Mouse (Mus musculus): ENCODE results near the gene Lrrc3c. TPM values are rescaled to one million over a fixed set of nuclear protein-coding genes. Genes with fewer than 3 reads are reported as not detected.

Lrrc3c gene
- polyA plus RNA-seq, 2 experiments: not detected

- no peaks in the 10 kb centered on the region for H3K36me3 ChIP-seq (ENCODE audit: control insufficient read depth, insufficient read depth, low read length)
- WGBS: 74% methylated on average over 6 of the region's 6 CpGs
- H3K4me1 ChIP-seq (ENCODE audit: control insufficient read depth, insufficient read depth, low read length): no peaks in the 10 kb centered on the region
- no peaks in the 10 kb centered on the region for H3K27me3 ChIP-seq (ENCODE audit: control insufficient read depth, insufficient read depth, low read length)
- no peaks in the 10 kb centered on the region for H3K9me3 ChIP-seq (ENCODE audit: control insufficient read depth, low read length)
- TF ChIP-seq POLR2A (IDR thresholded peaks at IDR 0.05; ENCODE audit: borderline replicate concordance, extremely low read depth, insufficient read depth, insufficient read length): no peak
- H3K4me2 ChIP-seq (replicated peaks; ENCODE audit: low read depth, low read length, severe bottlenecking): no peak overlapping the region
- no peak for DNase-seq (ENCODE audit: low spot score)
- H3K9ac ChIP-seq (ENCODE audit: low read depth, low read length, severe bottlenecking): no peak overlapping the region
- H3K4me3 ChIP-seq (replicated peaks; ENCODE audit: low read length): no peak overlapping the region
- no peak for ATAC-seq (ENCODE audit: low FRiP score, low read depth)
- H3K27ac ChIP-seq (replicated peaks; ENCODE audit: low read depth, low read length): no peak overlapping the region
Measured at GRCm38 (mm10) chr11:98569461-98569860, 28.6 kb upstream of the Lrrc3c start.

- peaks cover 19% of the 10 kb centered on the region for H3K36me3 ChIP-seq (ENCODE audit: control insufficient read depth, insufficient read depth, low read length)
- no peaks in the 10 kb centered on the region for H3K4me1 ChIP-seq (ENCODE audit: control insufficient read depth, insufficient read depth, low read length)
- no peak overlapping the region for H3K9ac ChIP-seq (ENCODE audit: low read depth, low read length, severe bottlenecking)
- H3K9me3 ChIP-seq (ENCODE audit: control insufficient read depth, low read length): no peaks in the 10 kb centered on the region
- no peak overlapping the region for H3K4me2 ChIP-seq (replicated peaks; ENCODE audit: low read depth, low read length, severe bottlenecking)
- no peak for TF ChIP-seq POLR2A (IDR thresholded peaks at IDR 0.05; ENCODE audit: borderline replicate concordance, extremely low read depth, insufficient read depth, insufficient read length)
- no peak overlapping the region for H3K27ac ChIP-seq (replicated peaks; ENCODE audit: low read depth, low read length)
- ATAC-seq (ENCODE audit: low FRiP score, low read depth): no peak
- DNase-seq (ENCODE audit: low spot score): no peak
- no peaks in the 10 kb centered on the region for H3K27me3 ChIP-seq (ENCODE audit: control insufficient read depth, insufficient read depth, low read length)
- 86% methylated on average over 5 of the region's 5 CpGs for WGBS
- no peak overlapping the region for H3K4me3 ChIP-seq (replicated peaks; ENCODE audit: low read length)
Measured at GRCm38 (mm10) chr11:98577776-98578175, 20.3 kb upstream of the Lrrc3c start.

DNA sequence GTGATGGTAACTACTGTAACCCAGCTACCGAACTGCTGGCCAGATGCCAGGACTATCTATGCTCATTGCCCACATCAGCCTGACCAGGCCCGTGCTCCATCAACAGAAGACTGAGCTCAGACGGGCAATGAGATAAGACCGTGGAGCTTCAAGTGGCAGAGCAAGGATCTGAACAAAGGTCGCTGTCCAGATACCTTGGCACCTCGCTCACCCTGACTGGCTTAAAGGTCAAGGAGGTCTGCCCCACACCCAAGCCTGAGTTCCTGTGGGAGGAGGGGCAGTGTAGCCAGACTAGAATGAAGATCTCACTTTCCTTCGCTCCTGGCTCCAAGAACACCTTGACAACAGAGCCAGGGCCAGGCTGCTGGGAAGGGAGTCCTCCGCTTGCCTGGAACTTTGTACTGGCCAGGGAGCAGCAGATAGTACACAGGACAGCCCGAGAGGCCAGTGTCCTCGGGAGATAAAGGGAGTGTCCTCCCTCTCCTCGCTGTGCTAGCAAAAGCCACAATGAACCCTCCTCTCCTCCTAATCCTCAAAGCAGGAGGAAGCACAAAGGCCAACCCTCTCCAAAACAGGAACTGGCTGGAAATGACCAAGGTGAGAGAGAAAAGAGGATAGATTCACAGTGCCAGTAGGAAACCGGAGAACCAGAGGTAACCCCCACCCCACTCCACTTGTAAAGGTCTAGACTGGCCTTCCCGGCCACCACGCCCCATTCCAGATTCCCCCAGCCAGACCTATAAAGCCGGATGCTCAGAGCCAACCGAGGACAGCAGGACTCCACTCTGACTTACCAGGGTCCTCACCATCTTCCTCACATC is 17.6 kb upstream of the Lrrc3c start:
- ATAC-seq (ENCODE audit: low FRiP score, low read depth): no peak
- H3K9me3 ChIP-seq (ENCODE audit: control insufficient read depth, low read length): no peaks in the 10 kb centered on the region
- no peaks in the 10 kb centered on the region for H3K27me3 ChIP-seq (ENCODE audit: control insufficient read depth, insufficient read depth, low read length)
- no peak overlapping the region for H3K4me2 ChIP-seq (replicated peaks; ENCODE audit: low read depth, low read length, severe bottlenecking)
- DNase-seq (ENCODE audit: low spot score): no peak
- H3K27ac ChIP-seq (replicated peaks; ENCODE audit: low read depth, low read length): no peak overlapping the region
- H3K4me3 ChIP-seq (replicated peaks; ENCODE audit: low read length): no peak overlapping the region
- WGBS: 82% methylated on average over 16 of the region's 16 CpGs
- no peak overlapping the region for H3K9ac ChIP-seq (ENCODE audit: low read depth, low read length, severe bottlenecking)
- TF ChIP-seq POLR2A (IDR thresholded peaks at IDR 0.05; ENCODE audit: borderline replicate concordance, extremely low read depth, insufficient read depth, insufficient read length): no peak
- H3K4me1 ChIP-seq (ENCODE audit: control insufficient read depth, insufficient read depth, low read length): peaks cover 5% of the 10 kb centered on the region; the same call in 1 of the 2 replicates
- H3K36me3 ChIP-seq (ENCODE audit: control insufficient read depth, insufficient read depth, low read length): peaks cover 28% of the 10 kb centered on the region

DNA sequence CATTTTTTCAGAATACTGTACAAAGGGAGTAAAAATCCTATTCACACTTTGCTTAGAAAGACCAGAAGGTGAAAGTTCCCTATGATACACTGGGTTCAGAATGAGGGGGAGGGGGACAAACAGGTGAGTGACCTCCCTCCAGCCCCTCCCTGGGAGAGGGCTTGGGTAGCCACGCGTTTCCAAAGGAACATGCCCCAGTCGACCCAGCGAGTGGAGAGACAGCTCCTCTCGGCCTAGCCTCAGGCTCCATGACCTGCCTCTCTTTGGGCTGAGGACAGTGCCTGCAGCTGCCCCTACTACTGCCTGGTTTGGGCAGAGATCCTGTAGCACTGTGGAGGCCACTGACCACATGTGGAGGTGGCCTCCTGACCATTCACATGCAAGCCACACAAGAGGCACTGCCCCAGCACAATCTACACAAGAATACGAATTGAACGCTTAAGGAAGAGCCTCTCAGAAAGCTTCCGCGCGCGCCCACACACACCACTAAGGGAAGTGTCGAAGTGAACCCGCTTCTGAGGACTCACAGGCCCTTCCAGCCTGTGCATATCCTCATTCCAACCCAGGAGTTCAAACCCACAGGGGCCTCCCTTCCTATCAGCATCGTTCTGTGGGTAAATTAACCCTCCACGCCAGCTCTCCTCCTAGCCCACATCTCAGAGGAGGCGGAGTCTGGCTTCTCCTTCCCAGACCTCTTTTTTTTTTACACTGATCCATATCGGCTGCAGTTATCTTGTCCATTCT is 16.6 kb upstream of the Lrrc3c start:
- Histone ChIP-seq H3K9me3 (ENCODE audit: control insufficient read depth, low read length) (no peaks in the 10 kb centered on the region), H3K27me3 (ENCODE audit: control insufficient read depth, insufficient read depth, low read length) (no peaks in the 10 kb centered on the region), H3K27ac (replicated peaks; ENCODE audit: low read depth, low read length) (no peak overlapping the region), H3K36me3 (ENCODE audit: control insufficient read depth, insufficient read depth, low read length) (peaks cover 28% of the 10 kb centered on the region), H3K9ac (ENCODE audit: low read depth, low read length, severe bottlenecking) (no peak overlapping the region), H3K4me3 (replicated peaks; ENCODE audit: low read length) (no peak overlapping the region), H3K4me1 (ENCODE audit: control insufficient read depth, insufficient read depth, low read length) (peaks cover 12% of the 10 kb centered on the region; the same call in 1 of the 2 replicates), H3K4me2 (replicated peaks; ENCODE audit: low read depth, low read length, severe bottlenecking) (no peak overlapping the region)
- ATAC-seq (ENCODE audit: low FRiP score, low read depth) (no peak), DNase-seq (ENCODE audit: low spot score) (no peak)
- WGBS: 78% methylated on average over 17 of the region's 17 CpGs
- no peak for TF ChIP-seq POLR2A (IDR thresholded peaks at IDR 0.05; ENCODE audit: borderline replicate concordance, extremely low read depth, insufficient read depth, insufficient read length)

GRCm38 (mm10) chr11:98582030-98582388 is 16.1 kb upstream of the Lrrc3c start:
- Histone ChIP-seq H3K27ac (replicated peaks; ENCODE audit: low read depth, low read length) (no peak overlapping the region), H3K4me3 (replicated peaks; ENCODE audit: low read length) (no peak overlapping the region), H3K9ac (ENCODE audit: low read depth, low read length, severe bottlenecking) (no peak overlapping the region), H3K27me3 (ENCODE audit: control insufficient read depth, insufficient read depth, low read length) (no peaks in the 10 kb centered on the region), H3K9me3 (ENCODE audit: control insufficient read depth, low read length) (no peaks in the 10 kb centered on the region), H3K4me1 (ENCODE audit: control insufficient read depth, insufficient read depth, low read length) (peaks cover 12% of the 10 kb centered on the region; the same call in 1 of the 2 replicates), H3K36me3 (ENCODE audit: control insufficient read depth, insufficient read depth, low read length) (peaks cover 28% of the 10 kb centered on the region), H3K4me2 (replicated peaks; ENCODE audit: low read depth, low read length, severe bottlenecking) (no peak overlapping the region)
- ATAC-seq (ENCODE audit: low FRiP score, low read depth) (no peak), DNase-seq (ENCODE audit: low spot score) (no peak)
- 90% methylated on average over 8 of the region's 8 CpGs for WGBS
- TF ChIP-seq POLR2A (IDR thresholded peaks at IDR 0.05; ENCODE audit: borderline replicate concordance, extremely low read depth, insufficient read depth, insufficient read length): no peak
